Mouse (Mus musculus): ENCODE data around the gene Slc6a16.

The Slc6a16 gene

DNA sequence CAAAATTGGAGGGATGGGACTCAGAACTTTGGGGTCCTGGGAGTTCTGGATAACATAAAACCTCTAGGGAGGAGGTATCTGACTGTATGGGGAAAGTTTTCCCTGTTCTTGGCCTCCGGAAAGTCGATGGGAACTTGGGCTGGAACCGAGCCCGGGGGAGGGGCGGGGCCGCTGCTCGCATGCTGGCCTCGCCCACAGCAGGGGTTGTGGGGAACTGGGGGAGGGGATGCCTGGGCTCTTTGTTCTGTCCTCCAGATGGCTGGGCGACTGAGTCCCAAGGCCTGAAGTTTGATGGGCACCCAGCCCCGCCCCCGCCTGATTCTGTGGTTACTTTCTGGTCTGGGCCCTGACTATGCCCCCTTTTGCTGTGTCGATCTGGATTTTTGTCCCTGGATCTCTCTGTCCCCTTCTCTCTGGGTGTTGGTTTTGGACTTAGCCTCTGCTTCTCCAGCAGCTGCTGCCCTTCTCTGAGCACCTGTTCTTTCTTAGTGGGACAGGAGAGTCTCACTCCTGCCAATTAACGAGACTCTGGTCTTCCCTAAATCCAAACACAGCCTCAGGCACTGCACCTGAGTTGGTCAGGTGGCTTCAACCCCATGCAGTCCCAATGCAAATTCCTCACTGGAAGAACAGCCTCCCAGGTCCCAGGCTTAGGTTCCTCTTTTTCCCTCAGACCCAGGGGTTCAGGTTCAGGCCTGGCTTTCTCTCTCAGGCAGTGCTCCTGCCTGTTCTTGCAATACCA is 24.3 kb upstream of the Slc6a16 start:
- DNase-seq (ENCODE audit: low spot score): no peak

DNA sequence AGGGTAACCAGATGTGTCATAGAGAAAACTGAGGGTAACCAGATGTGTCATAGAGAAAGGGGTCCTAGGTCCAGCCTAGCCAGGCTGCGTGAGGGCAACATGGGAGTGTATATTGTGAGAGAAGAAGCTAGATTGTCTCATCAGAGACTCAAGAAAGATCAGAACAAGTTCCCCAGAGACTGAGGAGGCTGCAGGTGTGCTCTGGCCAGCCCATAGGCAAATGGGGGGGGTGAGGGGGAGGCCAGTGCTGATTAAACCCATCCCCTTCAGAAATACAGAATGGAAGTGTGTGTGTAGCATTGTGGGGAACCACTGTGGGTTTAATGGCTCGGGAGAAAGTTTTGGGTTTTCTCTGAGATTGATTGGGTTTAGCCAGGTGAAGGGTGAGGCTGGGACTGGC is 19.2 kb upstream of the Slc6a16 start:
- no peak for DNase-seq (ENCODE audit: low spot score)

DNA sequence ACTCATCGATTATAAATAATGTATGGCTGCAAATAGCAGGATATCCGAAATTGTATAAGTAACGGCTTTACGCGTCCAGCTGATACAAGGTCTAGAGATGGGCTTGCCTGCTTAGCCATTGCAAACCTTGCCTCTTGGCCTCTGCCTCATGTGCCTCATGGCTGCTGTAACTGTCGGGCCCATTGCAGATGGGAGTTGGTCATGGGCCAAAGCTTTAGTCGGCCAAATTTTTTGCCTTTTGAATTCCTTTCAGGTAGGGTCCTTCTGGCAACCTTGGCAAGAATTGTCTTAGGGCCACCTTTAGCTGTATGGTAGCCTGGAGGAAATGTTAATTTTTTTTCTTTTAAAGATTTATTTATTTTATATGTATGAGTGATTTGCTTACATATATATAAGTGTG is 16.1 kb upstream of the Slc6a16 start:
- no peak for DNase-seq (ENCODE audit: low spot score)

DNA sequence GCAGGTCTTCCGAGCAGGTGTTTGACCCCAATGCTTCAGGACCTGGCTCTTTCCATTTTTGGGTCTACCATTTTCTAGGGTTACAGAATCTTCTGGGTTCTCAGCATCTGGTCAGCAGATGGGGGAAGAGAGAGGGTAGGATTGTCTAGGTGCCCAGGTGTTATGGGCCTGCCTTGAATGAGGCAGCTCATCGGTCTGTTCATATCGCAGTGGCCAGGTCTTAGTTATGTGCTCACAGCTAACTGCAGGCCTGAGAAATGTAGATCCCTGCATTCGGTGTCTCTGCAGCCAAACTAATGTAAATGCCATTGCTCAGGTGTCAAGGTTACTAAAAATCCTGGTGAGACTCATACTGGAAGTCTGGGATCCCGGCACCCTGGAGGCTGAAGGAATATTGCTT is 14.5 kb upstream of the Slc6a16 start:
- no peak for DNase-seq (ENCODE audit: low spot score)

DNA sequence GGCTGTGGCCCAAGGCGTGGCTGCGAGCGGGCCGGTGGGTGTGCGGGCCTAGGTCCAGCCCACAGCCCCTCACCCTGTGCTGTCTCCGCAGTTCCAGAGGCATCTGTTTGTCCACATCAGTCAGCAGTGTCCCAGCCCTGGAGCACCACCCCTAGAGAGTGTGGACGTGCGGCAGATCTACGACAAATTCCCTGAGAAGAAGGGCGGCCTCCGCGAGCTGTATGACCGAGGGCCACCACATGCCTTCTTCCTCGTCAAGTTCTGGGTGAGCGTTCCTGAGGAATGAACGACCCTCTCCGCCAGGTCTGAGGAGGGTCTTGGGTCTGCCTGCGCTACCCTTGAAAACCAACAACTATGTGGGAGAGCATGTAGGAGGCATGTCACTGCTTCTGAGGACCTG is 12.3 kb upstream of the Slc6a16 start:
- DNase-seq (ENCODE audit: low spot score): no peak

DNA sequence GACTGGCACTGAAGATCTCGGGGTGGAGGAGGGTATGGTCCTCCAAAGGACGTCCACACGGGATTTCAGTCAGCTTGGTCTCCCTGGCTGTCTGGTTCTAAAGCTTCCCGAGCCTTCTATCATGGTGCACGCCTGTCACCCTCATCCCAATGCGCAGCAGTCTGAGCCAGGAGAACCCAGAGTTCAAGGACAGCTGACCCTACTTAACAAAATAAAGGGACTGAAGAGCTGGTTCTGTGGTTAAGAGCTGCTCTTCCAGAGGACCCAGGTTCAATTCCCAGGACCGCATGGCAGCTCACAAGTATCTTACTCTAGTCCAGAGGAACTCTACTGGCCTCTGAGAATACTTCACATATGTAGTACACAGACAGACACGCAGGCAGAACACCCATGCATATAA is 11.8 kb upstream of the Slc6a16 start:
- no peak for DNase-seq (ENCODE audit: low spot score)

DNA sequence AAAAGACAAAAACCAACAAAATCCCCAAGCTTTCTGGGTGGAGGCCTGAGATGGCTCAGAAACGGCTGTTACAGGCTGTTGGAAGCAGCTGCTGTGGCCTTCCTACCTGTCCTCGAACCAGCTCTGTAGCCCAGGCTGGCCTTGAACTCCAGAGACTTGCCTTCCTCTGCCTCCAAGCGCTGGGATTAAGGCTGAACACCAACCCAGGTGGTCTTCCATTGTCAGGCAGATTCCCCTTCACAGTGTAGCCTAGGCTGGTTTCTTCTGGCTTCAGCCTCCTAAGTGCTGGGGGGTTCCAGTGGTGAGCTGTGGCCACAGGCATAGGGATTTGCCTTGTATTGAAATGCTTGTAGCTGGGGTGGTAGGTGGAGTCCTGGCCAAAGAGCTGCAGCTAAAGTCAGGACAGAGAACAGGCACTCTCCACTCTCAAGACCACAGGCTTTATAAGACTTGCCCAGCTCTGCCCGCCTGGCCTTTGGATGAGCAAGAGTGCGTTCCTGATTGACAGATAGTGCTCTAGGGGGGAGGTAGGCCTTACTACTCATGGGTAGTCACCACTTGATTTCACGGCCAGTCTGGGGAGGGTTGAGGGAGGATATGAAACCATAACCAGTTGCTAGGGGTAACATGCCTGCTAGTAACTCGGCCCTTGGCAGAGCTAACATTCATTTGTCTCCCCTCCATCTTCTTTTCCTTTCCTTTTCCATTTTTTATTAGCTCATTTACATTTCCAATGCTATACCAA is 11.3 kb upstream of the Slc6a16 start:
- DNase-seq (ENCODE audit: low spot score): no peak

DNA sequence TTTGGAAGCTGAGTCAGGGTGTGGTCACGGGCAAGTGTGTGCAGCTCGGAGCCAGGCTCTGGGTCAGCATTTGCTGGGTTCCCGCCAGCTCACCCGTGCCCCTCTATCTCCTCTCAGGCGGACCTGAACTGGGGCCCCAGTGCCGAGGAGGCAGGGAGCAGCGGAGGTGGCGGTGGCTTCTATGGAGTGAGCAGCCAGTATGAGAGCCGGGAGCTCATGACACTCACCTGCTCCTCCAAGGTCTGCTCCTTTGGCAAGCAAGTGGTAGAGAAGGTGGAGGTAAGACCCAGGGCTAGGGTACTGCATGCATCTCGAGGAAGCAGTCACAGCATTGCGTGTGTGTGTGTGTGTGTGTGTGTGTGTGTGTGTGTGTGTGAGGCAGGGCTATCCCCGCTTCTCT is 9.7 kb upstream of the Slc6a16 start:
- no peak for DNase-seq (ENCODE audit: low spot score)

DNA sequence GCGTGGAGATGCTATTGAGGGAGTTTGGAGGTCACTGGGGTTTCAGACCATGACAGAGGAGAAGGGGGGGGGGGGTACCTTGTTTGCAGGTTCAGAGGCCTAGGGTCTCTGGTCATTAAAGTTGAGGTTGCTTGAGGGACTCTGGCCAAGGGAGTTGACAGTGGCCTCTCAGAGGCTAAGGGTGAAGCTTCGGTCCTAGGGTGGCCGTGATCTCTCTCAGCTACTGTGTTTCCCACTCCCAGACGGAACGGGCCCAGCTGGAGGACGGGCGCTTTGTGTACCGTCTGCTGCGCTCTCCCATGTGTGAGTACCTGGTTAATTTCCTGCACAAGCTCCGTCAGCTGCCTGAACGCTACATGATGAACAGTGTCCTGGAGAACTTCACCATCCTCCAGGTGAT is 8.9 kb upstream of the Slc6a16 start:
- DNase-seq (ENCODE audit: low spot score): no peak

DNA sequence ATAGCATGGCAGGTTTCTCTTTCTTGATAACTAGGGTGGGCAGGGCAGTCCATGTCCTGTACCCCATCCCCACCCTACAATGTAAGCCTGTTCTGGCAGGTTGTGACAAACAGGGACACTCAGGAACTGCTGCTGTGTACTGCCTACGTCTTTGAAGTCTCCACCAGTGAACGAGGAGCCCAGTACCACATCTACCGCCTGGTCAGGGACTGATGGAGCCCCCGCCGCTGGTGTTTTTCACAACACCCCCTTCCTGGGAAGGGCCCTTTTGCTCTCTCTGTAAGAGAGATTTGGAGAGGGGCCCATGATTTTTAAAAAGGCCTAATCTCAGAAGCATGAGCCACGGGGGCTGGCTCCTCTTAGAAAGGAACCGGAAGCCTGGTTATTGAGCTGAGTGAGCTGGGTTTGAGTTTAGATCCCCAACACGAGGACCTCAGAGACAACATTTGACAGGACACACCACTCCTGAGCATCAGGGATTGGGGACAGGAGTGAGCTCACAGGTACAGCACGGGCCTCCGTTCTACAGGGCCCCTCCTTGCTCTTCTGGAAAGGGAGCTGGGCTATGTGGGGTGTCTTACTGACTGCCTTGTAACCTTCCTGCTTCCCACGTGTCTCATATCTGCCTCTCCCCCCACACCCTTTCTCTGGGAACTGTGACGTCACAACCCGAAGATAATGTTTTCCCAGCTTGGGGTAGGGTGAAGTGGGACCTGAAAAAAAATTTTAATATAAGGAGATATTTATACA is 8.0 kb upstream of the Slc6a16 start:
- DNase-seq (ENCODE audit: low spot score): no peak

DNA sequence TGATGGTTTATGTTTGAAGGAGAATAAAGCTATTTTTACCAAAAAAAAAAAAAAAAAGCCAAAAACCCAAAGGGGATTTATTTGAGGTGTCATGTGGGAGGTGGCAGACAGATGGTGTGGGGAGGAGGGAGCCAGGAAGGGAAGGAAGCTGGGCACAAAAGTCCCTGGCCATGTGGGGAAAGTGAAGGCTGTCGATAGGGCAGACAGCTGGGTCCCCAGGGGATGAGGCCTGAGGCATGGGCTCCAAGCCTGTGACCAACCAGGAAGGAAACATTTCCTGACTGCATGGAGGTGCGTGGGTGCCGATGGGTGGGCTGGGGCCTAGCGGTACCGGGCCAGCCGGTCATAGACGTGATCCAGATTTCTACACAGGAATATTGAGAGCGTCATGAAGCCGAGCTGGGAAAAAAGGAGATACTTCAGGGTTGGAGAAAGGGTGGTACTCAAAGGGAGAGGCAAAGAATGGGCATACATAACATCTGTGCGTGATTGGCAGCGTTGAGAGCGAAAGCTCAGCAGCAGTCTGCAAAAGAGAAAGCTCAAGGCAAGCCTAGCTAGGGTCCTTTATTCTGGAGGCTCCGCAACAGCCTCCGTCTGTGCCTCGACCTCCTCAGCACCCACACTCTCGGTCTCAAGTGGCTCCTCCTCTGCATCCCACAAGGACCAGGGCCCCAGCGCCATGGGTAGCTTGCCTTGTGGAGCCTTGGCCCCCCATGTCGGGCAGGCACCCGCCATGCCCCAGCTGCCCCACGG is 7.1 kb upstream of the Slc6a16 start:
- DNase-seq (ENCODE audit: low spot score): no peak

DNA sequence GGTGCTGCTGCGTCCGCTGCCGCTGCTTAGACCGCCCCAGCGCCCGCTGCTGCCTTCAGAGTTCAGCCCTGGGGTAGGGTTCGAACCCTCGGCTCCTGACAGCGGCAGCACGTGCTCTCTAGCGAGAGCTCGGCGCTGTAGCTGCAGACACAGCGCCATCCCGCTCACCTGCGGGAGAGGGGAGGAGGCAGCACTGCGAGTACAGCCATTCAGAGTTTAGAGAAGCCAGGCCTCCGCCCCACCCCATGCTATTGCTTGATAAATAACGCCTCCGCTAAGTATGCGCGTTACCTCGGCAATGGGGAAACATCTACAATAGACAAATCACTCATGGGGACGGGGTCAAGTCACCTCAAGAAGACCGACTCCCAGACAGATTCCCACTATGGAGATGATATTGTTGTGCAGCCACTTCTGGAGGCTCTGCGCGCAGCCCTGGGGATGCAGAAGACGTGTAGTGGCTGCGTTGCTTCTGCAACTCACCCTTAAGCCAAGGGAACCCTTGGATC is 6.5 kb upstream of the Slc6a16 start:
- DNase-seq (ENCODE audit: low spot score): no peak

DNA sequence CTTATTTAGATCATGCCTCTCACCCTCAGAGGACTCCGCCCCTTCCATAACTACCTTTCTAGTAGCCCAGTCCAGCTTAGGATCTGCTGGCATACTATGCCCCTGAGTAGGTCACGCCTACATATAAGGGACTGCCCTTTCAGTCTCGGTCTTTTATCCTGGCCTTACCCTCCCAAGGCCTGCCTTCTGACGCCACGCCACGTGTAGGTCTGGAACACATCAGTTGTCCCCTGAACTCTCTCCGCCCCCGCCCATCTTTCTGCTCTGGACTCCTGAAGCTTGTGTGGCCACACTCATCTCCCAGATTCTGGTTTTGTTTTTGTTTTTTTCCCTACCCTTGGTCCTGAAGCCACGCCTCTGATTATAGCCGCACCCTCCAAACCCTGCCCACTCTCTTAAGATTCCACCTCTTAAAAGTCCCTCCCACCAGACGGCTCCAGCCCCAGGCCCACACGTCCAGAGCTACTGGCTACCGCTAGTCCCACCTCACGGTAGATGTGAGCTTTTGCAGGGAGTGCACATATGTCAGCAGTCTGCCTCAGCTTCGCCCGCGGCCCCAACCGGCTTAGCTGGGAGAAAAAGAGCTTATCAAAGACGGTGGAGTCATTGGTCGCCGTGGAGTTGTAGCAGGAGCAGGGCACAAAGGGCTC is 5.8 kb upstream of the Slc6a16 start:
- no peak for DNase-seq (ENCODE audit: low spot score)

DNA sequence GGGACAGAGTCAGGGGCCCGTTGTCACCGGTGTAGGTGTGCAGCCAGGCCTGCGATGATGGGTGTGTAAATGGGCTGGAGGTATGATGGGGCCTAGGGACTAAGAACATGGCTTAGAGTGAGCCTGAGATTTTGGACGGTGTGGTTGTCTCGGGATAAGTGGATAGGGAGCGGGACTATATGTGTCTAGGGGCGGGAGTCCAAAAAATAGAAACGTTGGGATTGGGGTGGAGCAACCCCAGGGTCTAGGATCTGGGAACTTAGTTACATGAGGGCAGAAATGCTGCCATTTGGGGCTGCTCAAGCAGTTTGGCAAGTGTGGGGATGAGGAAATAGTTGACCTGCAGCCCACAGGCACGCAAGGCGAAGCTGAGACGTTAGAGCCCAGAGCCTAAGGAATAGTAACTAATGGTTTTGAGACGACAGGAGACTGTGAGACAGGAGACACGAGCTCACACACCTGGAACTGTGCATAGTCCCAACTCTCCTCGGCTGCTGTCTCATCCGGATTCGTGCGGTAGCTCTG is 5.2 kb upstream of the Slc6a16 start:
- DNase-seq (ENCODE audit: low spot score): no peak

DNA sequence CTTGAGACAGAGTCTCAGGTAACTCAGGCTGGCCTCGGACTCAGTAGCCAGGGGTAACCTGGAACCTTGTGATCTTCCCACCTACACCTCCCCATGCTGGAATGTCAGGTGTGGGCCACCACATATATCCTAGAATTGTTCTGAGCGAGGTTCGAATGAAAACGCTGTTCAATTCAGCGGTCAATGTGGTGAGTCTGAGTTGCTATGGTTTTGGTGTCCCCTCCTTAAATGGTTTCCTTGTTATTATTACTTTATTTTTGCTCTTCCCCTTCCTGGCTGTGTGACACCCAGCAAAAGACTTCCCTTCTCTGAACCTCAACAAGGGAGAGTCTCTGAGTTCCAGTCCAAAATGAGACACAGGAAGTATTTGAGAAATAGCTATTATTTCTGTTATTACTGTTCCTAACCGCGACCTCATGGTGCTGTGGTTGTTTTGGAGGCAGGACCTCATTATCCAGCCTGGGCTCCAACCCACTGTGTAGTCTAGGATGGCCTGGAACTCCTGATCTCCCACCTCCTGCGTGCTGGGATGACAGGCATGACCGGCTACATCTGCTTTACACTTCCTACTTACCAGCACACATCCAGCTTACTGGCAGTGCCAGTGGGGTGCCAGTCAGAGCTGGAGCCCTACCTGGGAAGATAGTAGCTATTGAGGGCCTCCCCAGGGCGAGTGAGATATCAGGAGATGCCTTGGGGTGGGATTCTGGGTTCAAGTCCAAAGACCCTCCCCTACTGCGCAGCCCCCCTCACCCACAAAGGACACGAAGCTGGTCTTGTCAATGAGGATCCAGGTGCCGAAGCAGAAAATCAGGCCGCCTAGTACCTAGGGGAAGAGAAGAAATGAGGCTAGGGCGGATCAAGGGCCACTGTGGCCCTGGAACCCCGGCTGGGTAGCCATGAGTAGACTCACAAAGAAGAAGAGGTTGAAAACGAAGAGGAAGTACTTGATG is 2.9 kb upstream of the Slc6a16 start:
- no peak for DNase-seq (ENCODE audit: low spot score)

DNA sequence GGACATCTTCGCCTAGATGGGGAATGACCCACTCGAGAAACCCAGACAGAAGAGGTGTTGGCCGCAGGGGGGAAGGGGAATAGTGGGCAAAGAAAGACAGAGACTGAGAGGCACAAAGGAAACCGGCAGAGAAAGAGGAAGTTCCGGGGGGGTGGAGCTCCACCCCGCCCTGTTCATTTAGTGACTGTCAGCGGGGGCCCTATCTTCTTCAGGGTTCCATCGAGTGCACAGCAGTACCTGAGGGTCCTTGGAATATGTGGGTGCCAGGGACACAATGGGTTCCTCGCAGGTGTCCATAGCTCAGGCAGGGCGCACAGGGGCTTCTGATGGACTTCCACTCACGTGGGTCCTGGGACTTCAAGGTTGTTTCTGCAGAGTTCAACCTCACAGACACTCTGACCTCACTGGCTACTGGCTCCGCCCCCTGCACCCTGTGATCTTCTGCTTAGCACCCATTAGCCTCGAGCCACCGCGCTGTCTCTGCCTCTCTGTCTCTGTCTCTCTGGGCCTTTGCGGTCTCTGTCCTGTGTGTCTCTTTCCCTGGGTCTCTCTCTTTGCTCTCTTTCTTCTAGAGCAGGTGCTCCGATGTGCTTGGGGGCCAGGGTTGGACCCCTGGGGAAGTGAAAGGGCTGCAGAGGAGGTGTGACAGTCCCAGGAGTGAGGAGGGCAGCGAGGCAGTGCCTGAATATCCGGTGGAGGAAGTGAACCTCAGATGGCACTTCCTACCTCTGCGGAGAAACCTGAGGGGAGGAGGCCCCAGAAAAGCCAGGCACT is 2.0 kb upstream of the Slc6a16 start, which contains the start of gene Cd37:
Cd37 (minus strand) TSS at position 393 of the 774 bp plus-strand sequence.
- peak; percentile 71 for DNase-seq (ENCODE audit: low spot score)

DNA sequence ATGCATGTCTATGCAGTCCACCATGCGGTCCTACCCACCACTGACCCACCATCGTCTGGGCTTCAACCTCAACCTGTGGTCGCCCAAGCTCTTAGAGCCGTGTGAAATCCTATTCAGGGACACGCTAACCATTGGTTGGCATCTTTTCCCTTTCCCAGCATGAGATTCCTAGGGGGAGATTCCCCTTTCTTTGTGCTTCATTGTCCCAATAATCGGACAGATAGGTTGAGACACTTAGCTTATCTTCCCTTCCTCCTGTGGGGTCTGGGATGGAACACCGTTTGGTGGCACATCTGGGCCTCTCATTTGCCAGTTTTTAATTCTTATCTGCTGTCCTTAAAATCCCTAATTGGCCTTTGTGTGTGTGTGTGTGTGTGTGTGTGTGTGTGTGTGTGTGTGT is 776 bp upstream of the Slc6a16 start:
- DNase-seq (ENCODE audit: low spot score): no peak

DNA sequence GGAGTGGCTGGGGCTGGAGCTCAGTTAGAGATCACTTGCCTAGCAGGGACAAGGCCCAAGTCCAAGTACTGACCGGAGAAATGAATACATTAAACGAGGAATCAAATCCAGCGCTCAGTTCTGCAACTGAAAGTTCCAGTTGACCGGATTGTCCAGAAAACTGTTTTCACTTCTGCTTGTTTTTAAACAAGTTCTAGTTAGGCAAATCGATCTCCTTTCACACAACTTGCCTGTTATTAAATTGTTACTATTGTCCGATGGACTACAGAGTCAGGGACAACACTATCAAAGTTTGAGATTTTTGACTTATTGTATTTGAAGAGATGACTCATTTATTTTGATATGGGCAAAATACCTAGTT is 484 bp downstream of the Slc6a16 start:
- DNase-seq (ENCODE audit: low spot score): no peak

DNA sequence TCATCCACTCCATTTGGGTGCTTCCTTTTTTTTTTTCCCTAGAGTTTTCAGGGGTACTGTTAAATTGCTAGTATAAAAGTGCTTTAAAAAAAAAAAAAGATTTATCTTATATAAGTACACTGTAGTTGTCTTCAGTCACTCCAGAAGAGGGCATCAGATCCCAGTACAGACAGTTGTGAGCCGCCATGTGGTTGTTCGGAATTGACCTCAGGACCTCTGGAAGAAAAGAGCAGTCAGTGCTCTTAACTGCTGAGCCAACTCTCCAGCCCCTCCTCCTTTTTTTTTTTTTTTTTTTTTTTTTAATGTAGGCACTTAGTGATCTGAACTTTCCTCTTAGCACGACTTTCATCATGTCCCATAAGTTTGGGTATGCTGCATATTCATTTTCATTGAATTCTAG is 6.8 kb downstream of the Slc6a16 start:
- DNase-seq (ENCODE audit: low spot score): no peak
